Mouse (Mus musculus) ES-Bruce4 (cell line): ENCODE data around the gene Dnajc6. TPM values are rescaled to one million over a fixed set of nuclear protein-coding genes. Genes with fewer than 3 reads are reported as not detected.

Source experiments
- H3K27ac ChIP-seq: 2 replicates; pipeline ENCODE4 v1.5.1; 2012; ENCODE audit warnings: low read length, inconsistent platforms; ENCODE audit not compliant: insufficient read depth
- H3K27me3 ChIP-seq: 2 replicates; pipeline ENCODE4 v1.6.1; 2012; ENCODE audit warnings: mild to moderate bottlenecking, low read length, inconsistent platforms; ENCODE audit not compliant: control insufficient read depth, poor library complexity, insufficient read depth, severe bottlenecking
- H3K36me3 ChIP-seq: 2 replicates; pipeline ENCODE4 v1.6.1; 2012; ENCODE audit warnings: inconsistent platforms, mild to moderate bottlenecking, low read length, moderate library complexity; ENCODE audit not compliant: control insufficient read depth, poor library complexity, insufficient read depth, severe bottlenecking
- H3K4me1 ChIP-seq: one replicate; pipeline ENCODE4 v1.8.1; 2011; ENCODE audit warnings: low read length; ENCODE audit not compliant: control insufficient read depth, insufficient read depth
- H3K4me3 ChIP-seq: 2 replicates; pipeline ENCODE4 v1.5.1; 2011; ENCODE audit warnings: low read depth, mild to moderate bottlenecking, low read length
- H3K9ac ChIP-seq: 2 replicates; pipeline ENCODE4 v1.6.1; 2012; ENCODE audit warnings: low read depth, mild to moderate bottlenecking, inconsistent platforms; ENCODE audit not compliant: poor library complexity, severe bottlenecking
- H3K9me3 ChIP-seq: replicated peaks from 2 replicates; pipeline ENCODE4 v1.6.1; 2012; ENCODE audit warnings: mild to moderate bottlenecking, low read length, inconsistent platforms; ENCODE audit not compliant: control insufficient read depth, poor library complexity, insufficient read depth, severe bottlenecking
- CTCF ChIP-seq: IDR thresholded peaks from one replicate; pipeline ENCODE4 v1.8.1; 2011; ENCODE audit warnings: low read depth, low read length
- EP300 ChIP-seq: IDR thresholded peaks from 2 replicates; pipeline ENCODE4 v1.6.1; 2011; ENCODE audit warnings: low read depth, low read length; ENCODE audit not compliant: insufficient read depth
- POLR2A ChIP-seq: IDR thresholded peaks from one replicate; pipeline ENCODE4 v1.8.1; 2011; ENCODE audit warnings: low read length; ENCODE audit not compliant: insufficient read depth
- polyA plus RNA-seq: library from polyadenylated mRNA; stranded (reverse); fragments of >200 nt; gene quantifications from 2 replicates; pipeline ENCODE4 v1.2.4, GENCODE M21; 2011; ENCODE audit warnings: low read depth; ENCODE audit not compliant: missing spikeins, insufficient read depth, insufficient read length

Dnajc6 gene
- polyA plus RNA-seq, 1 experiment, result 15.5 TPM

DNA sequence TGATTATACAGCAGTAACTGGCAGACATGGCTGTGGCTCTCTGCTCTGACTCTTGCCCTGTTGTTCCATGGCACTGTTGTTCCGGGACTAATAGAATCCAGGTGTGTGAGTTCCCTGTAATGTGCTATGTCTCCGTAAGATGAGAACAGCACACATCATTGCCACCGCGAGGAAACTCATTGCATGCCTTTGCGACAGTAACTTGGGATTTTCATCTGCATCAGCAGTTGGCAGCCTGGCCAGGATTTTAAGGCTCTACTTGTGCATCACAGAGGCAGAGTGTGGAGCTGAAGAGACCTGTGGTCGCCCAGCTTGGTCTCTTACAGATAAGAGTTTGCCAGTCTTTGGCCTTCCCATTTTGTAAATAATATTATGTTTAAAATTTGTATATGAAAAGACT is 157.8 kb downstream of the Dnajc6 start:
- Histone ChIP-seq H3K9me3 (no peaks in the 10 kb centered on the region), H3K9ac (no peak overlapping the region), H3K4me1 (no peaks in the 10 kb centered on the region), H3K4me3 (no peak overlapping the region), H3K27ac (no peak overlapping the region), H3K36me3 (peaks cover 4% of the 10 kb centered on the region; the same call in 1 of the 2 replicates), H3K27me3 (no peaks in the 10 kb centered on the region)
- no peak for TF ChIP-seq EP300
- no peak for TF ChIP-seq POLR2A
- TF ChIP-seq CTCF, result no peak

DNA sequence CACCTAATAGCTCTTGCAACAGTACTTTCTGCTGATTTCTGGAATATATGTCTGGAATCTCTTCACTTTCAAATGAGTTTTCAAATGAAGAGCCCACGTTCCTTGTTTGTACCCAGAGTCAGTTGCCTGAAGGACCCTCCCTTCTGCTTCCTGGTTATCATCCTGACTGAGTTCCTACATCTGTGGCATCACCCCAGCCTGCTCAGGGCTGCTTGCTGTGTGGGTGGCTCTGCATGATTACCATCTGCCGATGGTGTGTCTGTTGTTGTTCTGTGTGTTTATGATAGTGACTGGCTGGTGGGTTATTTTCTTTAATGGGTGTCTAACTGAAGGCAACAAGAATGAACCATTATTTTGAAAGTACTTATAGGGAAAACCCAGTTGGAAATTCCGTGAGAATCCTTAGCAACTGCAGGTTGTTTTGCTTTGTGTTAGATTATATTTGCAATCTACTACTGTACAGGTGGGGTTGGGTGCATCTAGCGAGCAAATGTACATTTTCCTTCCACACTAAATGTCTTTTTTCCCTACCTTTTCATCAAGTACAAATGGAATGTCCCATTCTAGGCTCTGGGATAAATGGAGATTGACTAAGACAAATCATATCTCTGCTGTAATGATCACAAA is 158.5 kb downstream of the Dnajc6 start:
- H3K4me1 ChIP-seq, result no peaks in the 10 kb centered on the region
- no peaks in the 10 kb centered on the region for H3K27me3 ChIP-seq
- H3K4me3 ChIP-seq, result no peak overlapping the region
- no peak overlapping the region for H3K27ac ChIP-seq
- H3K9me3 ChIP-seq, result no peaks in the 10 kb centered on the region
- TF ChIP-seq EP300, result no peak
- no peak for TF ChIP-seq POLR2A
- no peak for TF ChIP-seq CTCF
- H3K36me3 ChIP-seq, result peaks cover 4% of the 10 kb centered on the region; the same call in 1 of the 2 replicates
- H3K9ac ChIP-seq, result no peak overlapping the region

DNA sequence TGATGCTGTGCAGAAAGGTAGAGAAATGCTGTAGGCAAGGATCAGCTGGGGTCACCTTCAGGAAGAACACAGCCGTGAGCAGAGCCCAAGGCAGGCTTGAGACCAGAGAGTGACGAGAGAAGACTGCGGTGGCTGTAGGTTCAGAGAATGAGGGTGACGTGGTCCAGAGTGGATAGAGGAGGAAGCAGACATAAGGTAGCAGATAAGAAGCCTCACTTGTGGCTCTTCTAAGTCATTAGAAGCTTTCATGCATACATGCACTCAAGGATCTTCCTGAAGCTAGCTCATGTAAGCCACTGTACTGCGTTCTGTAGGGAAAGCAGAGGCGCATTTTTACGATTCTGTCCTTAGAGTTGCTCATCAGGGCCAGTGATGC is 159.0 kb downstream of the Dnajc6 start:
- Histone ChIP-seq H3K36me3 (peaks cover 4% of the 10 kb centered on the region; the same call in 1 of the 2 replicates), H3K27ac (no peak overlapping the region), H3K27me3 (no peaks in the 10 kb centered on the region), H3K4me1 (no peaks in the 10 kb centered on the region), H3K4me3 (no peak overlapping the region), H3K9ac (no peak overlapping the region), H3K9me3 (no peaks in the 10 kb centered on the region)
- no peak for TF ChIP-seq EP300
- no peak for TF ChIP-seq POLR2A

DNA sequence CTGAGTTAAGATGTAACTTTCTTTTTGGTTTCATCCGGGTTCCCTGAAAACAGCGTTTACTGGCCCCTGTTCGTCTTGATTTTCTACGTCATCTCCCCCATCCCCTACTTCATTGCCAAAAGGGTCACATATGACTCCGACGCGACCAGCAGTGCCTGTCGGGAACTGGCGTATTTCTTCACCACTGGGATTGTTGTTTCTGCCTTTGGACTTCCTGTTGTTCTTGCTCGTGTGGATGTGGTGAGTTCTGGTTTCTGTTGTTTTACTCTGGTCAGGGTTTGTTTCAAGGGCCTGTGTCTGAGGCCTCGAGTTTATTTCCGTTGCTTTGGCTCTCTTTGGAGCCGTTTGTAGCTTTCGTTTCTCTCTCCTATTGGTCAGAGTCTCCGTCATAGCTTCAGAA is 159.6 kb downstream of the Dnajc6 start:
- Histone ChIP-seq H3K27ac (no peak overlapping the region), H3K27me3 (no peaks in the 10 kb centered on the region), H3K4me1 (no peaks in the 10 kb centered on the region), H3K9me3 (no peaks in the 10 kb centered on the region), H3K9ac (no peak overlapping the region), H3K4me3 (no peak overlapping the region), H3K36me3 (peaks cover 4% of the 10 kb centered on the region; the same call in 1 of the 2 replicates)
- TF ChIP-seq POLR2A (no peak), CTCF (no peak), EP300 (no peak)

DNA sequence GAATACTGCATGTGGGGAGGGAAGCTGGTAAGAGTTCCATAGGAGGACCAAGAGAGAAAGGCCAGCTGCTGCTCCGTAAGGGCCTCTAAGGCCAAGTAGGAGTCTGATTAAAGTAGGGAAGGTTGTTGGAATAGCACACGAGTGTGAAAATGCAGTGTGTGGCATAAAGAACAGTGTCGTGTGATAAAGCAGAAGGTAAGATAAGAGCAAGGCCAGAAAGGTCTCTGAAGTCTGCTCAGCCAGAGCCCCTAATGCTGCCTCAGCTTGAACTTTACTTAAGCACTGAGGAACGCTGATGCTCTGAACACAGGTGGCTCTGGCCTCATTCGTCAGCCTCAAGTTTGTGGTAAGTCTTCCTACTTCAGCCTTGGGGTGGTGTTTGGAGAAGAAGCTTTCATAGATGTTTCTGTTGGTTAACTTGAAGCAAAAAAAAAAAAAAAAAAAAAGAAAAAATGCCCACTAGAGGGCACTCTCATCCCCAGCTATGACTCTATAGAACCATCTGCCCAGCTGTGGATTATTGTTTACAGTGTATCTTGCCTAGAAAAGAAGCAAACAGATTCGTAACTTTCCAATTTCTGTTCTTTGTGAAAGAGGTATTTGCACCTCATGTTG is 160.6 kb downstream of the Dnajc6 start:
- Histone ChIP-seq H3K36me3 (peaks cover 4% of the 10 kb centered on the region; the same call in 1 of the 2 replicates), H3K9me3 (no peaks in the 10 kb centered on the region)
- TF ChIP-seq EP300, result no peak
- no peak for TF ChIP-seq POLR2A
- TF ChIP-seq CTCF, result no peak

DNA sequence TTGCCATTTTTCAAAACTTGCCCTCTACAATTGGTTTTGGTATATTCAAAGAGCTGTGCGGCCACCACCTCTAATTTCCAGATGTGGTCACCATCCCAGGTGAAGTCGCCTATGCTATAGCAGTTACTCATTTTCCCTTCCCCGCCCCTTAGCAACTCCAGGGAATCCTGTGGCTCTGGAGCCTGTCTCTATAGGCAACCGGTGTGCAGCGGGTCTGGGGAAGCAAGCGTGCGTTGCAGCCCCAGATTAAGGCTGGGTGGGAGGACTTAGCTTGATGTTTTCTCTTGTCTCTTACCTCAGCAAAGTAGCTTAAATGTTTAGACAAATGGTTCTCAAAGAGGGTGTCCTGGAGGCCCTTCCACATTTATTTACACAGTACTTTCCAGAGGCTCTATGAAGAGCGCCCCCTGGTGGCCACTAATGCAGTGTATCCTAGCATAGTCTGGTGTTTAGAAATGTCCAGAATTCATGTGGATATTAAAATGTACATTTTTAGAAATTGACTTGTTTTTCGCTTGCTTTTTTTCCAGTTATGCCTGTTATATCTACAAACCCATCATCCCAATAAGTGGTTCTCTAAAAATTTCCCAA is 167.8 kb downstream of the Dnajc6 start:
- TF ChIP-seq CTCF, result no peak
- TF ChIP-seq EP300, result no peak
- TF ChIP-seq POLR2A, result no peak
- Histone ChIP-seq H3K9ac (no peak overlapping the region), H3K27ac (no peak overlapping the region), H3K4me1 (no peaks in the 10 kb centered on the region), H3K4me3 (no peak overlapping the region), H3K27me3 (no peaks in the 10 kb centered on the region), H3K36me3 (no peaks in the 10 kb centered on the region), H3K9me3 (no peaks in the 10 kb centered on the region)

More for the DNA sequence above, 160.6 kb downstream of the Dnajc6 start:
- no peak overlapping the region for H3K27ac ChIP-seq
- H3K9ac ChIP-seq, result no peak overlapping the region
- no peak overlapping the region for H3K4me3 ChIP-seq
- no peaks in the 10 kb centered on the region for H3K27me3 ChIP-seq
- H3K4me1 ChIP-seq, result no peaks in the 10 kb centered on the region
